Mouse (Mus musculus) liver, adult 10 weeks (tissue): ENCODE data around the gene Resf1. TPM values are rescaled to one million over a fixed set of nuclear protein-coding genes. Genes with fewer than 3 reads are reported as not detected.

ENCODE experiments used
- polyA plus RNA-seq: library from polyadenylated mRNA; stranded (reverse); fragments of 350-450 nt; fragmentation: Illumina TruSeq; extraction: RNeasy Lipid Tissue Mini Kit (QIAGEN cat#74804); gene quantifications from one replicate; pipeline ENCODE4 v1.2.3, GENCODE M21; 2014; ENCODE audit warnings: low read depth, low replicate concordance

Resf1 gene
- polyA plus RNA-seq = 12.1 TPM

GRCm38 (mm10) chr6:149308956-149309932 is at the start of gene Resf1:
Resf1 (plus strand) TSS chr6:149309414.

Other genes with a start within 250 kb of the Resf1 start
- 50.1 TPM for gene Dennd5b, start 207.7 kb upstream of the Resf1 start, polyA plus RNA-seq
- gene Gm10203, start 179.2 kb upstream of the Resf1 start, polyA plus RNA-seq = not detected
- gene Etfbkmt, start 169.6 kb upstream of the Resf1 start, polyA plus RNA-seq = 38.5 TPM
- 15.5 TPM for gene Amn1, start 120.7 kb upstream of the Resf1 start, polyA plus RNA-seq
- 0.13 TPM for gene Bicd1, start 99.5 kb downstream of the Resf1 start, polyA plus RNA-seq